Mouse (Mus musculus): ENCODE data around the gene Enho.

Gene Enho

DNA sequence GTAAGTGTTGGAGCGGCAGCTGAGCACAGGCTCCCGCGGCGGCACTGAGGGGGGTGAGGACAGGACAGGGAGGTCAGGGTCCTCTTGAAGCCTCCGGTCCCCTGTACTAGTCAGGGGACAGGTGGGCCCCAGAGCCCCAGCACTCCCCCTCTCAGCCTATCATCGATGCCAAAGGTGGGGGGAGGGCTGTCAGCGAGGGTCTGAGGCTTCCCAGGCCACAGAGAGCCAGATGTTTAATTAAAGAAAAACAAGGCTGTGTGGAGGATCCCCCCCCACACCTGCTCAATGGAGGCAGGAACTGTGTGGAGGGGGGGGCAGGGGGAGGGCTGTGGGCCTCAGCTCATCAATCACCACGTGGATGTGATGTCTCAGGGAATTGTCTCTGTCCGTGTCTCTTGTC lies 23.5 kb upstream of the Enho start:
- no peak for DNase-seq

GRCm38 (mm10) chr4:41662723-41663122 lies 22.6 kb upstream of the Enho start:
- DNase-seq: no peak

- no peak for DNase-seq
These were observed 20.8 kb upstream of the Enho start for GRCm38 (mm10) chr4:41660851-41661430.

GRCm38 (mm10) chr4:41659556-41659955 lies 19.4 kb upstream of the Enho start:
- DNase-seq: no peak

DNA sequence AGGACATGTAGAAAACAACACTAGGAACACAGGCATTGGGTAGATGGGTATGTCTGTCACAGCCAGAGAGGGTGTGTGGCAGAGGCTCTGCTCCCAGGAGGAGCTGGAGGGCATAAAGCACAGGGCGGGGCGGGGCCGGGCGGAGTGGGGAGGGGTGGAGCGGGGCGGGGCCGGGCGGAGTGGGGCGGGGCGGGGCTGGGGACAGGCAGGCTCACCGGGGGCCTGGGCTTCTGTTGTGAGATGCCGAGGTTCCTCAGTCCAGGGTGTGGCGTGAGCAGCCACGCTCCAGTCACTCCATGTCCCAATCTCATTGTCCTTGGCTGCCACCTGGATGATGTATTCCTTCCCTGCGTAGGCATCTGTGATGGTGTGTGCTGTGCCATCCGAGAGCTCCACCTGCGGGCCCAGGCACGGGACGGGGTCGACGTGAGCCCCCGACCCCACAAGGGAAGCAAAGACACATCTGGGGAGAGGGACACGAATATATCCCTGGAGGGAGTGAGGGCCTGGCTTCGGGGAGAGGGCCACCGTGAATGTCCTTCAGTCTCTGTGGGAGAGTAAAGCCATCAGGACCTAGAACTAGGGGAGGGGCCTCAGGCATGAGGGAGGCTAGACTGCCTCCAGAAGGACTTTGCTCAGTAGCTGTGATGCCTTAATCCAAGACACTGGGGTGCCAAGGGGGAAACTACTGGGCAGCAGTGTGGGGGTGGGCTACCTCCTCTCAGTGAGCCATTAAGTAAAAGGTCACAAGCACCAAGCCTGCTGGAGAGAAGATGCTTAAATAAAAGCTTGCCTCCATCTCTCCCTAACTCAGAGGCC lies 18.7 kb upstream of the Enho start:
- DNase-seq: no peak

GRCm38 (mm10) chr4:41655525-41655924 lies 15.4 kb upstream of the Enho start:
- DNase-seq: no peak

GRCm38 (mm10) chr4:41654217-41654616 lies 14.1 kb upstream of the Enho start:
- peak; percentile 77 for DNase-seq

DNA sequence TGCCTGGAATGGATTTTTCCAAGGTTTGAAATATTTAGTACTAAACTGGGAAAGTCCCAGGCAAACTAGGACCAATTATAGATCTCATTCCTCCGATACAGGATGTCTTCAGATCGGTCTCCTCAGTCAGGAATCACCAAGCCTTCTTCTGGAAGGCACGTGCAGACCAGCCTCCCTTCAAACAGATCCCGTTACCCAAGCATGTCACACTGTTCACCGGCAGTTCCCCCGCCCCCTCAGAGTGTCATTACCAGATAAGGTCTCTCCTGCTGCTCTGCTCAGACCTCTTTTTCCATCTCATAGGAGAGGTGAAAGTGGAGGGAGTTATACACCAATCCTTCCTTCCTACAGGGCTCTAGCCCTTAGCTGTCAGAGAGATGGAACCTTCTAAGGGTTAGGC lies 13.6 kb upstream of the Enho start:
- DNase-seq: no peak

GRCm38 (mm10) chr4:41653296-41653695 lies 13.2 kb upstream of the Enho start:
- DNase-seq: peak; percentile 86

GRCm38 (mm10) chr4:41648627-41649026 lies 8.5 kb upstream of the Enho start:
- no peak for DNase-seq

DNA sequence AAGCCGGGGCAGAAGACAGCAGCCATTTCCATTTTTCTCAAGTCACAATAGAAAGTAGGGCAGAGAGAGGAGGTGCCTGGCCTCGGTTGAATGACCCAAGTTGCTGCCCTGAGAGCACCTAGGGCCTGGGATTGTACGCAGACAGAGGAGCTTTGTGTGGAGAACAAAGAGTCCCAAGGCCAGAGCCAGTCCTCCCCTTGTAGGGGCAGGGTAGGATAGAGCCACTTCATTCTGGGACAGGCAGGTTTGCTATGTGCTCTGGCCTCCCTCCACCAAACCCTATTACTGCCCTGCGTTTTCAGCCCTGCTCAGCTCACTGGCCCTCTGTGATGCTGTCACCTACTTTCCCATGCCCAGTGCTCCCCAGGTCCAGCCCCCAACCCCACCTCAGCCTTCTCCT lies 8.0 kb upstream of the Enho start:
- DNase-seq: no peak

DNA sequence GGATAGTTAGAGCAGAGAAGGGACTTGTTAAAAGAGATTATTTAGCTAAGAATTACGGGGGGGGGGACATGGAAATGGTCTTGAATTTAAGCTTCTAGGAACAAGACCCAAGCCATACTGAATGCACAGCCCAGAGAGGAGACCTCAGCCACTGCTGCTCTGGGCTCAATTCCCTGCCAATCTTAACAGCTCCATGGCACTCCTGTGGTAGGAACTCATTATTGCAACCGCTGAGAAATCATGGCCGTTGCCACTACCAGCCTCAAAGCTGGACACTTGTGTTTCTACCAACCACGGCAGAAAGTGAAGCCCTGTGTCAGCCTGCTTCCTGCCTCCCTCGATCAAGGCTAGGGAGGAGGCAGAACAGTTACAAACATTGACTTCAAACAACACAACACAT lies 5.4 kb upstream of the Enho start:
- peak; percentile 59 for DNase-seq

GRCm38 (mm10) chr4:41641199-41641822 lies 1.2 kb upstream of the Enho start:
- no peak for DNase-seq

DNA sequence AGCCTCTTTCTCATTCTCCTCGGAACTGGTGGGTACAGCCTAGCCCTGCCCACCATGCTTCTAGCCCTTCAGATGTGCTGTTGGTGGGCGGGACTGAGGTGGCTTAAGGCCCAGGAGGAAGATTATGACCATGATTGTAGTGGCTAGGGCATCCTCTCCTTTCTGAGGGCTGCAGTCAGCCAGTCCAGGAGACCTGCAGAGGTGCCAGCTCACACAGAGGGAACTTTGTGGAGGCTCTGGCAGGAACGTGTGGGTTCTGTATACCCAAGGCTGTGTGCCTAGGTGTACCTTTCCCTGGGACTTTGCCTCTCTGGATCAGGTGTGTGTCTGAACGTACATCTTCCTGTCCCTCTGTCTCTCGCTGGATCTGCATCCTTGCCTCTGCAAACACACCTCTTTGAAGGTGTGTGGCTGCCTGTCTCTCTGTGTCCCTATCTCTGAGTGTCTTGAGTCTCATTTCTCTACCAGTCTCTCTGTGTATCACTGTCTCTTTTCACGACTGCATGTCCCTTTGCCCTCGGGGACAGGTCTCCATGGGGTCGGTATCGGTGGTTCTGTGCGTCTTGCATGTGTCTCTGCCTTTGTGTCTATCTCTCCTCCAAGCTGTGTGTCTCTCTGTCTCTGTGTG lies 796 bp downstream of the Enho start:
- no peak for DNase-seq

GRCm38 (mm10) chr4:41638828-41639213 lies 1.3 kb downstream of the Enho start:
- DNase-seq: no peak

DNA sequence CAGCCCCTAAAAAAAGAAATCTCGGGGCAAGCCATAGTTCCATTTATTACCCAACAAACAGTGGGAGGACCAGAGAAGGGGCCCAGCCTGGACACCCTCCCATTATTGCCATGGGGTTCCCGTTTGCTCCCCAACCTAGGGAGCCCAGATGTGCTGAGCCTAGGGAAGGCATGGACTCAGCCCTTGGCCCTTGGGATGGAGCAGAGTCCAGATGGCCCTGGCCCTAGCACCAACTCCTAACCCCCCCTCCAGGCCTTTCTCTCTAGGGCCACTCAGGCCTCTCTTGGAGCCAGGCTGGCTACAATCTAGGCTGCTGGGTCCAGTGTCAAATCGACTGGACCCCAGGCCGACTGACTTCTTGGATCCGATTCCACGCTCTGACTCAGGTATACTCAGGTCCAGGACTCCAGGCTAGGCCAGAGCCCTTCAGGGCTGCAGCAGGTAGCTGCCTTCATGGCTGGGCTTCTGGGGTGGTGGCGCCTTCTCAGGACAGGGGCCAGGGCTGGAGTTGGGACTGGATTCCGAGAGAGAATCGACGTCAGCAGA lies 1.9 kb downstream of the Enho start:
- DNase-seq: no peak

DNA sequence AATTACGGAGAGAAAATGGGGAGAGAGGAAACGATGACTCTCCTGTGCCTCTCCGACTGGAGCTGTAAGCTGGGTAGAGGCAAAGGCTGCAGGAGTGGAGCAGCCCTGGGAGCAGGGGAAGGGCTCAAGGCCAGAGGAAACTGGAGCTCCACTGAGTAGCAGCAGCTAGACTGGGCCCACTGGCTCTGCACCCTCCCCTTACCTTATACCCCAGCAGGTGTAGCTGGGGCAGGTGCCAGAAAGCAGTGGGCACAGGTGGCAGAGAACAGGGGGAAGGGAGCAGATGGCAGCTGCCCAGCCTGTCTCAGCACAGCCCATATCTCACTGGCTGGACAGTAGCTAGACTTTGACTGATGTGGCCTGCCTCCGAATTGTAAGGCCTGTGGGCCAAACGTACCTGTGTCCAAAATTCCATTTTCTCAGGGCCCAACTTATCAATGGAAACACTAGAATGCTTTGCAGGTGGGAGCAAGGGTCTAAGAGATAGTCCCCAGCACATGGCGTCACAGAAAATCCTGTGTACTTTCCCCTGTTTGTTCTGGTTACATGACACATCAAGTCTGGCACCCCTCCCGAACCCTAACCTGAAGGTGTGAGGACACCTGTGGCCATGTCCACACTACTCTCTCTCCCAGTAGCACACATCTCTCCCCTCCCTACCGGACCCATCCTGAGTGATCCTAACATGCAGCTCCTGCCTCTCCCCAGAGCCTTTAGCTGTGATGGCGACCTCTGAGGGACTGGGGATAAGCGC lies 3.1 kb downstream of the Enho start:
- no peak for DNase-seq

DNA sequence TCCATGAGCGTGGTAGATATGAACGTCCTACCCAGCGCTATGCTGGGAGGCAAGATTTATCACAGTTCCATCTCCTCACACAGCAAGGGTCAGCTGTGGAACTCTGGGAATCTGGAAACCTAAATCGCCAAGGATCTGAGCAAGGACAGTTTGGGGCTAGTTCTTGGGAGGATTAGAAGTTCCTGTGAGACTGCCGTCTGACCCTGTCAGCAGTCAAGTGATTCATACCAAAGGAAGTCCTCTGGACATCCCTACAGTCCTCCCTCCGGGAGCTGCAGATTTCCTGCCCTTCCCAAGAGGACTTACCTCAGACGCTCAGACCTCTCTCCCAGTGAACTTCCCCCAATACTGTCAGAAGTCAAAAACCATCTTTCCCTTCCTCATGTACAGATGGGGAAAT lies 3.8 kb downstream of the Enho start:
- peak; percentile 30 for DNase-seq

DNA sequence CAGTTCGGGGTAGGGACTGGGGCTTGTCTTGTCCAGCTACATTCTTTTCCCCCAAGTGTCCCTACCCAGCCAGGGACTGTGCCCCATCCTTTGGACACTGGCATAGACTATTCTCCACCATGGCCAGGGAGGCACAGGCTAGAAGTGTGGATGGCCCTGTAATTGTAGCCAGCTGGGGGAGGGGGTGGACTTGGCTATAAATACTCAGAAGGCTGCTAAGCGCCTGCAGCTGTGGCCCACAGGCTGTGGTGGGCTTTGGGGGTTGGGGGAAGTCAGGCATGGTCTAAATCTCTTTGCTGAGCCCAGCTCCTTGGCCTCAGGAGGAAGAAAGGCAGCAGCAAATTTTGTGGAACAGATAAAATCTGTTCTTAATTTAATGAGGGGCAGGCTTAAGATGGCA lies 4.2 kb downstream of the Enho start:
- DNase-seq: no peak

- DNase-seq: no peak
These were observed 4.9 kb downstream of the Enho start for GRCm38 (mm10) chr4:41635224-41635623.

GRCm38 (mm10) chr4:41634631-41635030 lies 5.5 kb downstream of the Enho start:
- no peak for DNase-seq

GRCm38 (mm10) chr4:41633001-41633400 lies 7.1 kb downstream of the Enho start:
- DNase-seq: peak; percentile 66

DNA sequence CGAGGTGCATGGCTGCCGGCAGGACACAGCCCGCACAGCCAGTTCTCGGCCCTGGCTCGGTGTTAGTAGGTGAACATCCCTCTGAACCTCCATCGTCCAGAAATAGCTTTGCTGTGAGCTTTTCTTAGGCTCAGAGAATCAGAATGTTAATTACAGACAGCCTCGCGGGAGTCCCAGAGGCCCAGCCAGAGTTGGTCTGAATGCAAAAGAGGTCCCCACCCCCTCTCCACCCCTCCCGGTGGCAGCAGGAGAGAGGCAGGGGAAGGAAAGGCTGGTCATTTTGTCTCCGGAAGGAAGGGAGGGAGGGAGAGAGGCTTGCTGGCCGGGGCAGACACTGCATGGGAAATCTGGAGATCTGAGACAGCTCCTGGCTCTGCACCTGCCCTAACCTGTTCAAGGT lies 8.7 kb downstream of the Enho start:
- peak; percentile 66 for DNase-seq

Data from lung, postnatal 36 days (tissue).